Mouse (Mus musculus) bone marrow, adult 2 months (tissue): ENCODE results near the gene Stat3.

ENCODE experiments used
- CTCF ChIP-seq: fragments of 200-500 bp; IDR thresholded peaks from 2 replicates; pipeline ENCODE4 v1.5.1; 2011; ENCODE audit warnings: low read length, control low read depth; ENCODE audit not compliant: control insufficient read depth, insufficient read depth
- POLR2A ChIP-seq: fragments of 200-500 bp; IDR thresholded peaks from 2 replicates; pipeline ENCODE4 v1.6.1; 2011; ENCODE audit warnings: low read depth, mild to moderate bottlenecking, control low read depth, low read length, borderline replicate concordance; ENCODE audit not compliant: control insufficient read depth

GRCm38 (mm10) chr11:100860198-100861048 lies 78.9 kb downstream of the Stat3 start:
- TF ChIP-seq CTCF (no peak), POLR2A (peak; percentile 75; the same call in 1 of the 2 replicates)
